Mouse (Mus musculus): ENCODE data around the gene Clcn1.

GRCm38 (mm10) chr6:42261524-42262170 is 24.8 kb upstream of the Clcn1 start, which contains the start of gene Tmem139:
- TF ChIP-seq CTCF (IDR thresholded peaks at IDR 0.05) = no peak
- no peak for TF ChIP-seq POLR2A (IDR thresholded peaks at IDR 0.05; ENCODE audit: insufficient read depth, low read depth, low read length)
- no peak for TF ChIP-seq EP300 (IDR thresholded peaks at IDR 0.05; ENCODE audit: insufficient read depth, low read depth, low read length)
